Mouse (Mus musculus) frontal cortex, postnatal 10 days (tissue): ENCODE results near the gene Tec.

Experiments
- DNase-seq, 2 experiments: peaks; one replicate each; pipeline ENCODE4 v3.0.0; 2022; ENCODE audit warnings: low spot score in 2 of 2, mixed read lengths in 1 of 2

Tec gene

GRCm38 (mm10) chr5:72868091-72868875 is at the start of gene Tec:
Tec (minus strand) TSS chr5:72868483.
- DNase-seq, result peak; percentile 63 to 82

- DNase-seq, result no peak
These were observed 48.6 kb upstream of the Tec start for GRCm38 (mm10) chr5:72916851-72917250.

GRCm38 (mm10) chr5:72916048-72916447 is 47.8 kb upstream of the Tec start:
- DNase-seq, result no peak

- peak; percentile 27 to 51 for DNase-seq
These were observed 46.6 kb upstream of the Tec start for GRCm38 (mm10) chr5:72914633-72915561.

GRCm38 (mm10) chr5:72913648-72914557 is 45.6 kb upstream of the Tec start, which contains the start of gene Slain2:
Slain2 (plus strand) TSS chr5:72914304.
- peak; percentile 88 to 94 for DNase-seq

- DNase-seq, result no peak
These were observed 43.0 kb upstream of the Tec start for GRCm38 (mm10) chr5:72911284-72911683.

- DNase-seq, result no peak
These were observed 42.1 kb upstream of the Tec start for GRCm38 (mm10) chr5:72910373-72910772.

- no peak for DNase-seq
These were observed 41.1 kb upstream of the Tec start for GRCm38 (mm10) chr5:72909363-72909762.

- no peak for DNase-seq
These were observed 40.1 kb upstream of the Tec start for GRCm38 (mm10) chr5:72908324-72908936.

GRCm38 (mm10) chr5:72907402-72907801 is 39.1 kb upstream of the Tec start:
- no peak for DNase-seq

GRCm38 (mm10) chr5:72904903-72905790 is 36.9 kb upstream of the Tec start:
- DNase-seq, result no peak

- no peak for DNase-seq
These were observed 34.7 kb upstream of the Tec start for GRCm38 (mm10) chr5:72902876-72903516.

- no peak for DNase-seq
These were observed 34.0 kb upstream of the Tec start for GRCm38 (mm10) chr5:72902312-72902711.

- DNase-seq, result no peak
These were observed 33.6 kb upstream of the Tec start for GRCm38 (mm10) chr5:72901866-72902265.

GRCm38 (mm10) chr5:72899255-72899654 is 31.0 kb upstream of the Tec start:
- no peak for DNase-seq

- no peak for DNase-seq
These were observed 29.7 kb upstream of the Tec start for GRCm38 (mm10) chr5:72897998-72898397.

- DNase-seq, result no peak
These were observed 28.4 kb upstream of the Tec start for GRCm38 (mm10) chr5:72896478-72897279.

GRCm38 (mm10) chr5:72895261-72895660 is 27.0 kb upstream of the Tec start:
- DNase-seq, result no peak

GRCm38 (mm10) chr5:72893987-72894386 is 25.7 kb upstream of the Tec start:
- DNase-seq, result no peak
